Mouse (Mus musculus) thymus, adult 2 months (tissue): Measurements from ENCODE around the gene Gga1.

ENCODE experiments used
- CTCF ChIP-seq: fragments of 200-500 bp; IDR thresholded peaks from 2 replicates; pipeline ENCODE4 v1.5.1; 2012; ENCODE audit warnings: mild to moderate bottlenecking, control low read depth, low read length, moderate library complexity, borderline replicate concordance; ENCODE audit not compliant: control insufficient read depth, poor library complexity, insufficient read depth; ENCODE audit errors: extremely low read depth
- POLR2A ChIP-seq: fragments of 200-500 bp; IDR thresholded peaks from 2 replicates; pipeline ENCODE4 v1.6.1; 2012; ENCODE audit warnings: mild to moderate bottlenecking, low read length, control low read depth, moderate library complexity; ENCODE audit not compliant: control insufficient read depth, poor library complexity, insufficient read depth; ENCODE audit errors: extremely low read depth

DNA sequence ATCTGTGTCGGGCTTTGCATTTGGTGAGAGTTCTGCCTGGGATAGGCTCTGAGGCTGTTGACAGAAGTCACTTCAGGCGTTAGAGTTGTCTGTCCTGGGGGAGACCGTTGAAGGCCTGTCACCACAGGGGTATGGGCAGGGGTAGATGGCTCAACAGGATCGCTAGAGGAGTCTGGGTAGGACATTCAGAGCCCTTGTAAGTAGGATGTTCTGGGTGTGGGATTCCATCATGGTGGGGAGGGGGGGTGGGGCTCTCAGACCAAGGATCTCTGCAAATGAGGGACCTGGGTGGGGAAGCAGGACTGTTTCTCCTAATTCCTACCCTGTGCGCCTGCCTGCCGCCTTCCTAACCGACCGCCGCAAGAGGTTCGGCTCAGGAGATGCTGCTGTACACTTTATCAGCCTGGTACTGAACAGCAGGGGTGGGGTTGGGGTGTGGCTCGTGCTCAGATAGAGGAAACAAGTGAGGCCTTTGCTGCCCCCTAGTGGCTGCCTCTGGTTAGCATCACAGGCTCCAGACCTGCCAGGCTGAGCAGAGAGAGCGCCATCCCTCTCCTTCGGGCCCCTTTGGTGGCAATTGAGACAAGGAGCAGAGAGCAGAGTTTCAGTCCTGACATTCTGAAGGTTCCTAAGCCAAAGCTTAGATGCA, 25.4 kb upstream of the Gga1 start:
- TF ChIP-seq CTCF: peak; percentile 92
- no peak for TF ChIP-seq POLR2A
